Mouse (Mus musculus) embryonic fibroblast, embryonic 13.5 days (primary cell): ENCODE results near the gene Pax8.

Experiments used
- CTCF ChIP-seq: IDR thresholded peaks from 2 replicates; pipeline ENCODE4 v1.5.1; 2011; ENCODE audit warnings: mild to moderate bottlenecking, control low read depth, low read length, moderate library complexity, borderline replicate concordance; ENCODE audit not compliant: insufficient read depth
- POLR2A ChIP-seq: IDR thresholded peaks from 2 replicates; pipeline ENCODE4 v1.6.1; 2011; ENCODE audit warnings: low read depth, mild to moderate bottlenecking, control low read depth, low read length, moderate library complexity

DNA sequence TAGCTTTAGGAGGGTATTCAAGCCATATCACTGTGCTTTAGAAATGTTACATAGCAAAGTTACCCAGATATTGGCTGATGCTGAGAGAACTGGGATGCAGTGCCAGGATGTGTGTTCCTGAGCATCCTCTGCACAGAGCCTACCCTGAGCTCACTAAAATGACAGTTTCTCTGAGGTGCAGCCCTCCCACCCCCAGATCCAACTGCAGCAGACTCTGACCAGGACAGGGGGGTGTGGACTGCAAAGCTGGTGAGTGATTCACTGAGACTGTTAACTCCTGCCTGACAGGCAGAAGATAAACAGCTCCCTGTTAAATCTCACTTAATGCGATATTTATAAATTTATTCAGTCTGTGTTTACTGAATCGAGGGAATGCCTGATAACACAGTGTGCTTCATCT, 25.5 kb upstream of the Pax8 start:
- TF ChIP-seq POLR2A: no peak
- TF ChIP-seq CTCF: no peak
